Mouse (Mus musculus): ENCODE measurements around the gene Map3k5.

Map3k5 gene

GRCm38 (mm10) chr10:20132933-20133652 is 198.8 kb downstream of the Map3k5 start:
- TF ChIP-seq CTCF (conservative IDR thresholded peaks at IDR 0.05; ENCODE audit: low read length), result no peak
- TF ChIP-seq POU5F1 (IDR thresholded peaks at IDR 0.05; ENCODE audit: borderline replicate concordance, low read length), result no peak
- no peak for TF ChIP-seq NANOG (IDR thresholded peaks at IDR 0.05; ENCODE audit: borderline replicate concordance, low read length)
- Histone ChIP-seq H3K36me3 (ENCODE audit: insufficient read depth, low read length) (no peaks in the 10 kb centered on the region), H3K9me3 (ENCODE audit: low read length) (no peaks in the 10 kb centered on the region; the same call in 1 of the 2 replicates), H3K4me1 (replicated peaks; ENCODE audit: low read depth, low read length) (peaks cover 9% of the 10 kb centered on the region), H3K4me3 (replicated peaks; ENCODE audit: low read length) (no peak overlapping the region), H3K27me3 (ENCODE audit: insufficient read depth, low read length) (no peaks in the 10 kb centered on the region)

- peaks cover 10% of the 10 kb centered on the region for H3K4me1 ChIP-seq (replicated peaks; ENCODE audit: low read depth, low read length)
- TF ChIP-seq NANOG (IDR thresholded peaks at IDR 0.05; ENCODE audit: borderline replicate concordance, low read length) (no peak), CTCF (conservative IDR thresholded peaks at IDR 0.05; ENCODE audit: low read length) (no peak)
- H3K27me3 ChIP-seq (ENCODE audit: insufficient read depth, low read length), result 0 out of 2 replicates have a peak, but pooled peaks cover 2% of the 10 kb centered on the region
- H3K36me3 ChIP-seq (ENCODE audit: insufficient read depth, low read length), result no peaks in the 10 kb centered on the region
- no peak overlapping the region for H3K4me3 ChIP-seq (replicated peaks; ENCODE audit: low read length)
- H3K9me3 ChIP-seq (ENCODE audit: low read length), result no peaks in the 10 kb centered on the region
Observed at GRCm38 (mm10) chr10:20135350-20136058, 201.2 kb downstream of the Map3k5 start.

GRCm38 (mm10) chr10:20136505-20136904 is 202.2 kb downstream of the Map3k5 start:
- no peaks in the 10 kb centered on the region for H3K36me3 ChIP-seq (ENCODE audit: insufficient read depth, low read length)
- no peaks in the 10 kb centered on the region for H3K9me3 ChIP-seq (ENCODE audit: low read length)
- peaks cover 20% of the 10 kb centered on the region for H3K4me1 ChIP-seq (replicated peaks; ENCODE audit: low read depth, low read length)
- H3K27me3 ChIP-seq (ENCODE audit: insufficient read depth, low read length), result 0 out of 2 replicates have a peak, but pooled peaks cover 8% of the 10 kb centered on the region
- no peak for TF ChIP-seq CTCF (conservative IDR thresholded peaks at IDR 0.05; ENCODE audit: low read length)
- TF ChIP-seq POU5F1 (IDR thresholded peaks at IDR 0.05; ENCODE audit: borderline replicate concordance, low read length), result no peak
- no peak for TF ChIP-seq NANOG (IDR thresholded peaks at IDR 0.05; ENCODE audit: borderline replicate concordance, low read length)
- H3K4me3 ChIP-seq (replicated peaks; ENCODE audit: low read length), result no peak overlapping the region

DNA sequence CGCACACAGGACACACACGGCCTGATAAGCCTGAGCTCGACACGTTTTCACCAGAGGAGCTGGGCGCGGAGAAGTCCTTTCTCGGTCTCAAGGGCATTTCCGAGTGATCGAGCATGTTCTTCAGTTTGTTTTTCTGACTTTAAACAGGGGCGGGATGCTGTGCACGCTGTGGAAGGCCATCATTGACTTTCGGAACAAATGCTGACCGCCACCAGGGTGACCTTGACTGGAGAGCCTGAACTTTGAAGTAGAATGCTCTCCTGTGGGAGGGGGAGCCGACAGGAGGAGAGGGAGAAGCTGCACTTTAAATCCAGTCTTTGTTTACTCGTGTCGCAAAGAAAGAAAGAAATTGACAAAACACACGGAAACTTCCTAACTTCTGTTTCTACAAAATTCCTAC is 207.1 kb downstream of the Map3k5 start:
- H3K9me3 ChIP-seq (ENCODE audit: low read length), result no peaks in the 10 kb centered on the region
- peaks cover 19% of the 10 kb centered on the region for H3K4me1 ChIP-seq (replicated peaks; ENCODE audit: low read depth, low read length)
- H3K27me3 ChIP-seq (ENCODE audit: insufficient read depth, low read length), result 0 out of 2 replicates have a peak, but pooled peaks cover 8% of the 10 kb centered on the region
- no peaks in the 10 kb centered on the region for H3K36me3 ChIP-seq (ENCODE audit: insufficient read depth, low read length)
- peak overlapping the region; percentile 17; the same call in 1 of the 2 replicates for H3K4me3 ChIP-seq (replicated peaks; ENCODE audit: low read length)
- TF ChIP-seq CTCF (conservative IDR thresholded peaks at IDR 0.05; ENCODE audit: low read length) (no peak), POU5F1 (IDR thresholded peaks at IDR 0.05; ENCODE audit: borderline replicate concordance, low read length) (no peak), NANOG (IDR thresholded peaks at IDR 0.05; ENCODE audit: borderline replicate concordance, low read length) (peak; percentile 11; the same call in 1 of the 2 replicates)

- TF ChIP-seq POU5F1 (IDR thresholded peaks at IDR 0.05; ENCODE audit: borderline replicate concordance, low read length) (no peak), CTCF (conservative IDR thresholded peaks at IDR 0.05; ENCODE audit: low read length) (no peak), NANOG (IDR thresholded peaks at IDR 0.05; ENCODE audit: borderline replicate concordance, low read length) (no peak)
- Histone ChIP-seq H3K36me3 (ENCODE audit: insufficient read depth, low read length) (no peaks in the 10 kb centered on the region), H3K27me3 (ENCODE audit: insufficient read depth, low read length) (peaks cover 8% of the 10 kb centered on the region; the same call in 1 of the 2 replicates), H3K4me1 (replicated peaks; ENCODE audit: low read depth, low read length) (peaks cover 43% of the 10 kb centered on the region), H3K4me3 (replicated peaks; ENCODE audit: low read length) (peak within 1 kb of the TSS; percentile 87), H3K9me3 (ENCODE audit: low read length) (no peaks in the 10 kb centered on the region)
Observed at GRCm38 (mm10) chr10:20148130-20148772, 214.0 kb downstream of the Map3k5 start, which contains the start of gene Map7. TSS of gene Map7 (plus strand) at chr10:20148471.

DNA sequence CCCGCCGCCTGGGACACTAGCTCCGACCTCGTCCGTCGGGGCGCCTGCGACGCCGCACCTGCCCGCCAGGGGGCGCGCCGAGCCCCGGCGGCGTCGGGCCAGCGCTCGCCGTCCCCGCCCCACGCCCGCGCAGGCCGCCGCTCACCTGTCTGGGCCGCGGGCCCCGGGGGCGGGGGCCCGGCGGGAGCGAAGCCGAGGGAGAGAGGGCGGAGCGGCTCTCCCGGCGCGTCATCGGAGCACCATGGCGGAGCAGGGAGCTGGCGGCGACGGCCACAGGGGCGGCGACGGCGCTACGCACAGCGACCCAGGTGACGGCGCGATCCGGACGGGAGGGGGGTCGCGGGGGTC is 214.5 kb downstream of the Map3k5 start:
- Histone ChIP-seq H3K4me3 (replicated peaks; ENCODE audit: low read length) (peak overlapping the region; percentile 87), H3K4me1 (replicated peaks; ENCODE audit: low read depth, low read length) (peaks cover 47% of the 10 kb centered on the region), H3K36me3 (ENCODE audit: insufficient read depth, low read length) (no peaks in the 10 kb centered on the region), H3K27me3 (ENCODE audit: insufficient read depth, low read length) (peaks cover 8% of the 10 kb centered on the region; the same call in 1 of the 2 replicates), H3K9me3 (ENCODE audit: low read length) (no peaks in the 10 kb centered on the region)
- no peak for TF ChIP-seq NANOG (IDR thresholded peaks at IDR 0.05; ENCODE audit: borderline replicate concordance, low read length)
- TF ChIP-seq POU5F1 (IDR thresholded peaks at IDR 0.05; ENCODE audit: borderline replicate concordance, low read length), result no peak
- no peak for TF ChIP-seq CTCF (conservative IDR thresholded peaks at IDR 0.05; ENCODE audit: low read length)

- H3K9me3 ChIP-seq (ENCODE audit: low read length), result no peaks in the 10 kb centered on the region
- peak overlapping the region; percentile 87 for H3K4me3 ChIP-seq (replicated peaks; ENCODE audit: low read length)
- no peak for TF ChIP-seq NANOG (IDR thresholded peaks at IDR 0.05; ENCODE audit: borderline replicate concordance, low read length)
- TF ChIP-seq POU5F1 (IDR thresholded peaks at IDR 0.05; ENCODE audit: borderline replicate concordance, low read length), result no peak
- no peak for TF ChIP-seq CTCF (conservative IDR thresholded peaks at IDR 0.05; ENCODE audit: low read length)
- H3K27me3 ChIP-seq (ENCODE audit: insufficient read depth, low read length), result peaks cover 8% of the 10 kb centered on the region; the same call in 1 of the 2 replicates
- H3K36me3 ChIP-seq (ENCODE audit: insufficient read depth, low read length), result no peaks in the 10 kb centered on the region
- H3K4me1 ChIP-seq (replicated peaks; ENCODE audit: low read depth, low read length), result peaks cover 52% of the 10 kb centered on the region
Observed at GRCm38 (mm10) chr10:20149121-20149834, 215.0 kb downstream of the Map3k5 start.
